Mouse (Mus musculus): ENCODE results near the gene Wdr95. TPM values are rescaled to one million over a fixed set of nuclear protein-coding genes. Genes with fewer than 3 reads are reported as not detected.

The Wdr95 gene
- polyA plus RNA-seq, 1 experiment from 2014 or later, result not detected

GRCm38 (mm10) chr5:149577449-149577848, 49.0 kb downstream of the Wdr95 start:
- H3K4me2 ChIP-seq (replicated peaks; ENCODE audit: low read depth, low read length), result no peak overlapping the region
- no peak for ATAC-seq (ENCODE audit: insufficient number of reproducible peaks, insufficient read depth, low FRiP score, low read depth)
- no peak overlapping the region for H3K4me3 ChIP-seq (ENCODE audit: low read depth, low read length)
- H3K4me1 ChIP-seq (ENCODE audit: control insufficient read depth, insufficient read depth, low read length), result no peaks in the 10 kb centered on the region; the same call in 1 of the 2 replicates
- no peak overlapping the region for H3K27ac ChIP-seq (ENCODE audit: low read length)
- H3K36me3 ChIP-seq (ENCODE audit: control insufficient read depth, insufficient read depth, low read length), result no peaks in the 10 kb centered on the region
- no peaks in the 10 kb centered on the region for H3K9me3 ChIP-seq (ENCODE audit: control insufficient read depth, low read depth, low read length)
- no peak overlapping the region for H3K9ac ChIP-seq (replicated peaks; ENCODE audit: low read depth, low read length)
- H3K27me3 ChIP-seq (ENCODE audit: control insufficient read depth, insufficient read depth, low read length), result no peaks in the 10 kb centered on the region
- WGBS, result 33% methylated on average over 10 of the region's 10 CpGs

DNA sequence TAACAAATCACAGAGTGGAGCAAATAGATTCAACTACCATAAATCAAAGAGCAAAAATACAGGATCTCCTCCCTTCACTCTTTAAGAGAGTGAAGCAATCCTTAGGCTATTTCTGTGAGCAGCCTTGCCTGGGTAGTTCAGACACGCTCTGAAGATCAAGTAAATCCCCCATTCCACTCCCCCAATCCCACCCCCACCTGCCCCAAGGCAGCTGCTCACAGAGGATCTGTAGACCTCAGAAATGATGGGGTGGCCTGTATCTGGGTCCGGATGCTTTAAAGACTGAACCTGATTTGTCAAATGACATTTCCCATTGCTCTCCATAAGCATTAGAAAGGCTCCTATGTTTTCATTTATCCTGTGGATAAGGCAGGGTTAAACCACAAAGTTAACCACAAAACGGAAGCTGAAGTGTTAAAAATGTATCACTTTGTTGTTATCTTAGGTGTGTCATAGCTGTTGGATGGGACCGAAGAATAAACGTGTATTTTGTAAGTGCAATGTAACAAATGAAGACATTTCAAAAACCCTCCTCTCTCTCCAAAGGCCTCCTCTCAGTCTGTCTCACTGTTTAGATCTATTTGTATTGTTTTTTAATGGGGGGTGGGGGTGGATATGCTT, 54.3 kb downstream of the Wdr95 start:
- 53% methylated on average over 5 of the region's 5 CpGs for WGBS
- Histone ChIP-seq H3K27ac (ENCODE audit: low read length) (no peak overlapping the region), H3K4me3 (ENCODE audit: low read depth, low read length) (no peak overlapping the region), H3K9ac (replicated peaks; ENCODE audit: low read depth, low read length) (no peak overlapping the region), H3K4me1 (ENCODE audit: control insufficient read depth, insufficient read depth, low read length) (no peaks in the 10 kb centered on the region), H3K36me3 (ENCODE audit: control insufficient read depth, insufficient read depth, low read length) (no peaks in the 10 kb centered on the region), H3K27me3 (ENCODE audit: control insufficient read depth, insufficient read depth, low read length) (no peaks in the 10 kb centered on the region), H3K4me2 (replicated peaks; ENCODE audit: low read depth, low read length) (no peak overlapping the region), H3K9me3 (ENCODE audit: control insufficient read depth, low read depth, low read length) (no peaks in the 10 kb centered on the region)
- ATAC-seq (ENCODE audit: insufficient number of reproducible peaks, insufficient read depth, low FRiP score, low read depth), result no peak

GRCm38 (mm10) chr5:149583507-149583906, 55.0 kb downstream of the Wdr95 start:
- 27% methylated on average over 8 of the region's 8 CpGs for WGBS
- no peaks in the 10 kb centered on the region for H3K36me3 ChIP-seq (ENCODE audit: control insufficient read depth, insufficient read depth, low read length)
- H3K9me3 ChIP-seq (ENCODE audit: control insufficient read depth, low read depth, low read length), result no peaks in the 10 kb centered on the region
- H3K9ac ChIP-seq (replicated peaks; ENCODE audit: low read depth, low read length), result no peak overlapping the region
- ATAC-seq (ENCODE audit: insufficient number of reproducible peaks, insufficient read depth, low FRiP score, low read depth), result no peak
- H3K4me1 ChIP-seq (ENCODE audit: control insufficient read depth, insufficient read depth, low read length), result no peaks in the 10 kb centered on the region
- no peak overlapping the region for H3K27ac ChIP-seq (ENCODE audit: low read length)
- H3K4me2 ChIP-seq (replicated peaks; ENCODE audit: low read depth, low read length), result no peak overlapping the region
- no peaks in the 10 kb centered on the region for H3K27me3 ChIP-seq (ENCODE audit: control insufficient read depth, insufficient read depth, low read length)
- H3K4me3 ChIP-seq (ENCODE audit: low read depth, low read length), result no peak overlapping the region

DNA sequence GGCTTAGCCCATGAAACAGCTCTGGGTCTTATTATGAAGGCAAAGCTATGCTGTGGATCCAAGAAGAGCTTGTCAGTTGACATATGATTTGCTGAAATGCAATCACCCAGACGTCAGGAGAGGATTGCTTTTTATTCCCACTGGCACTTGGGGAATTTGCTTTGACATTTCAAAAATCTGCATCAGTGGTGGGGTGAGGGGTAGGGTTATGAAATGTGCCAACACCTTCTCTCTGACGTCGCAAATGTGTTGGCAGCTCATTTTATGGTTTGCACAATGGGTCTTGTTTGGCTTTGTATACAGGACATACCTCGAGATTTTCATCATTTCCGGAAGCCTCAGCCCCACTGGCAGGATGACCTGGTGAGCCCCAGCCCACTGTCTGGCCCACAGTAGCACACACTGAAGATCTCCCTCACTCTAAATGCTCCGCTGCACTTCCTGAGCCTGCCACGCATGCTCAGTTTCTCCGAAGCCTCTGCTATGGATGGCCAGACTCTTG, 55.7 kb downstream of the Wdr95 start:
- H3K4me1 ChIP-seq (ENCODE audit: control insufficient read depth, insufficient read depth, low read length), result no peaks in the 10 kb centered on the region
- no peak overlapping the region for H3K4me3 ChIP-seq (ENCODE audit: low read depth, low read length)
- no peaks in the 10 kb centered on the region for H3K27me3 ChIP-seq (ENCODE audit: control insufficient read depth, insufficient read depth, low read length)
- H3K9me3 ChIP-seq (ENCODE audit: control insufficient read depth, low read depth, low read length), result no peaks in the 10 kb centered on the region
- H3K4me2 ChIP-seq (replicated peaks; ENCODE audit: low read depth, low read length), result no peak overlapping the region
- H3K27ac ChIP-seq (ENCODE audit: low read length), result no peak overlapping the region
- no peaks in the 10 kb centered on the region for H3K36me3 ChIP-seq (ENCODE audit: control insufficient read depth, insufficient read depth, low read length)
- no peak overlapping the region for H3K9ac ChIP-seq (replicated peaks; ENCODE audit: low read depth, low read length)
- 65% methylated on average over 8 of the region's 8 CpGs for WGBS
- ATAC-seq (ENCODE audit: insufficient number of reproducible peaks, insufficient read depth, low FRiP score, low read depth), result no peak

DNA sequence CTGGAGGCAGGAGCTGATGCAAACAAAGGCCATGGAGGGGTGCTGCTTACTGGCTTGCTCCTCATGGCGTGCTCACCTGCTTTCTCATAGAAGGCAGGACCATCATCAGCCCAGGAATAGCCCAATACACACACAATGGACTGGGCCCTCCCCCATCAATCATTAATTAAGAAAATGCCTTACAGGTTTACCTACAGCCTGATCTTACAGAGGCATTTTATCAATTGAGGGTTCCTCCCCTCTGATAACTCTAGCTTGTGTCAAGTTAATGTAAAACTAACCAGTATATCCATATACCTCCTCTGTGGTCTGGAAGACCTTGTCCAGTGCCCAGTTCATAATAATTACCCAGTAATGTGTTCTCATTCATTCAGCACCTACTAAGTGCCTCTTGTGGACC, 56.8 kb downstream of the Wdr95 start:
- H3K9ac ChIP-seq (replicated peaks; ENCODE audit: low read depth, low read length), result no peak overlapping the region
- no peak overlapping the region for H3K27ac ChIP-seq (ENCODE audit: low read length)
- 79% methylated on average over 1 of the region's 1 CpGs for WGBS
- no peak for ATAC-seq (ENCODE audit: insufficient number of reproducible peaks, insufficient read depth, low FRiP score, low read depth)
- no peaks in the 10 kb centered on the region for H3K9me3 ChIP-seq (ENCODE audit: control insufficient read depth, low read depth, low read length)
- H3K4me2 ChIP-seq (replicated peaks; ENCODE audit: low read depth, low read length), result no peak overlapping the region
- no peaks in the 10 kb centered on the region for H3K4me1 ChIP-seq (ENCODE audit: control insufficient read depth, insufficient read depth, low read length)
- H3K27me3 ChIP-seq (ENCODE audit: control insufficient read depth, insufficient read depth, low read length), result no peaks in the 10 kb centered on the region
- H3K4me3 ChIP-seq (ENCODE audit: low read depth, low read length), result no peak overlapping the region
- H3K36me3 ChIP-seq (ENCODE audit: control insufficient read depth, insufficient read depth, low read length), result no peaks in the 10 kb centered on the region

GRCm38 (mm10) chr5:149585910-149586309, 57.4 kb downstream of the Wdr95 start:
- WGBS, result 69% methylated on average over 10 of the region's 10 CpGs
- no peaks in the 10 kb centered on the region for H3K27me3 ChIP-seq (ENCODE audit: control insufficient read depth, insufficient read depth, low read length)
- 0 out of 2 replicates have a peak, but pooled peaks have one; percentile 42 for ATAC-seq (ENCODE audit: insufficient number of reproducible peaks, insufficient read depth, low FRiP score, low read depth)

DNA sequence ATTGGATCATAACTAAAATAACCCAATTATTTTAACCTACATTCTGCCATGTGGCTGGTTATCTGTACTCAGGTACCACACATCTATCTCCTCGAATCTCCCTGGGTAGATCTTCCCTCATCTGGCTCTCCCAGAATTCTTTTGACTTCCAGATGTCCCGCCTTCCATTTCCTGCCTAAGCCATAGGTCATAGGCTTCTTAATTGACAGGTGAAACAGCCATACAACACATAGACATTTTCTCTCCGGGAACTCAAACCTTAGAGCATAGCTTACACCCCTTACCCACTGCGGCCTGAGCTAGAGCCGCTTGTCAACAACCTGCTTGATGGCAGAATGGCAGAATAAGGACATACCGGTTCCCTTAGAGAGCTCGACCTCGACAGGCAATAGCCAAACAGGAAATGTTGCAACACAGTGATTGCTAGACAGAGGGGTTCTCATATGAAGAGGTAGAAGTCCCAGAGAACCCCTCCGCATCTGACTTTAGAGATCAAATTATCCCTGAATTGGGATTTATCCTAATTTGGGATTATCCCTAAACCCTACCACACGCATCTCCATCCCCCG, 58.9 kb downstream of the Wdr95 start:
- no peaks in the 10 kb centered on the region for H3K9me3 ChIP-seq (ENCODE audit: control insufficient read depth, low read depth, low read length)
- no peak for ATAC-seq (ENCODE audit: insufficient number of reproducible peaks, insufficient read depth, low FRiP score, low read depth)
- H3K27ac ChIP-seq (ENCODE audit: low read length), result no peak overlapping the region
- H3K4me2 ChIP-seq (replicated peaks; ENCODE audit: low read depth, low read length), result no peak overlapping the region
- no peaks in the 10 kb centered on the region for H3K27me3 ChIP-seq (ENCODE audit: control insufficient read depth, insufficient read depth, low read length)
- no peak overlapping the region for H3K4me3 ChIP-seq (ENCODE audit: low read depth, low read length)
- no peaks in the 10 kb centered on the region for H3K4me1 ChIP-seq (ENCODE audit: control insufficient read depth, insufficient read depth, low read length)
- no peaks in the 10 kb centered on the region for H3K36me3 ChIP-seq (ENCODE audit: control insufficient read depth, insufficient read depth, low read length)
- H3K9ac ChIP-seq (replicated peaks; ENCODE audit: low read depth, low read length), result no peak overlapping the region
- 78% methylated on average over 11 of the region's 11 CpGs for WGBS

More at GRCm38 (mm10) chr5:149585910-149586309, 57.4 kb downstream of the Wdr95 start:
- no peaks in the 10 kb centered on the region for H3K9me3 ChIP-seq (ENCODE audit: control insufficient read depth, low read depth, low read length)
- no peaks in the 10 kb centered on the region for H3K36me3 ChIP-seq (ENCODE audit: control insufficient read depth, insufficient read depth, low read length)
- H3K9ac ChIP-seq (replicated peaks; ENCODE audit: low read depth, low read length), result no peak overlapping the region
- no peaks in the 10 kb centered on the region for H3K4me1 ChIP-seq (ENCODE audit: control insufficient read depth, insufficient read depth, low read length)
- H3K4me2 ChIP-seq (replicated peaks; ENCODE audit: low read depth, low read length), result no peak overlapping the region
- H3K4me3 ChIP-seq (ENCODE audit: low read depth, low read length), result no peak overlapping the region
- no peak overlapping the region for H3K27ac ChIP-seq (ENCODE audit: low read length)

DNA sequence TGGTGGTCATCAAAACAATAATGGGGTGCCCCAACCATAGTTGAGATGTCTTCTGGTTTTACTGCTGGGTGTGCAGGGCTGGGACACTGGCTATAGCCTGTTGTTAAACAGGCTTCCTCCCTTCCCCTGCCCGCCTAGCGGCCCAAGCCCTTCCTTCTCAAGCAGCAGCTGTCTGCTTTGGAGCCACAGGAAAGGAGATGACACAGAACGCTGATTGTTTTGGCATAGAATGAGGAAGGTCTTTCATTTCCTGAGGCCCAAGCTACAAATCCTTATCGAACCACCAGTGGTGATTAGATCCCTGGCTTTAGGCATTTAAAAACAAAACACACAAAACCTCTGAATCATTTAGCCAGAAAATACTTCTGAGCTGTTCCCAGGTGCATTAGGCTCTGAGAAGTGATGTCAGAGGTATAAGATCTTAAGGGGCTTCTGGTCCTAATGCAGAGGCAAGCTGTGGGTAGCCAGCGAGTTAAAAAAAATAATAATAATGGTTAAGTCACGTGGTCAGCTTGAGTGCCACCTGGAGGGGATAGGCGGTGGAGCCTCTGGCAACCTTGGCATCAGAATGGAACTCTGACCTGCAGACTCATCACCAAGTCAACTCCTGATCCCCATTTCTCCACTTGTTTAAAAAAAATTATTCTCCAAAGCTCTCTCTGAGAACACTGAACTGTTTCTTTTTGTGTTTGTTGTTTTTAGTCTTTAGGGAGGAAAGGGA, 60.5 kb downstream of the Wdr95 start:
- no peak for ATAC-seq (ENCODE audit: insufficient number of reproducible peaks, insufficient read depth, low FRiP score, low read depth)
- Histone ChIP-seq H3K4me1 (ENCODE audit: control insufficient read depth, insufficient read depth, low read length) (no peaks in the 10 kb centered on the region), H3K27ac (ENCODE audit: low read length) (no peak overlapping the region), H3K4me2 (replicated peaks; ENCODE audit: low read depth, low read length) (no peak overlapping the region), H3K36me3 (ENCODE audit: control insufficient read depth, insufficient read depth, low read length) (no peaks in the 10 kb centered on the region), H3K9ac (replicated peaks; ENCODE audit: low read depth, low read length) (no peak overlapping the region), H3K27me3 (ENCODE audit: control insufficient read depth, insufficient read depth, low read length) (no peaks in the 10 kb centered on the region), H3K4me3 (ENCODE audit: low read depth, low read length) (no peak overlapping the region), H3K9me3 (ENCODE audit: control insufficient read depth, low read depth, low read length) (no peaks in the 10 kb centered on the region)
- WGBS, result 55% methylated on average over 7 of the region's 7 CpGs

Data from stomach, embryonic 14.5 days (tissue).